Mouse (Mus musculus) left cerebral cortex, postnatal 10 days (tissue): ENCODE data around the gene Ccdc180. TPM values are rescaled to one million over a fixed set of nuclear protein-coding genes. Genes with fewer than 3 reads are reported as not detected.

ENCODE experiments used
- DNase-seq, 2 experiments: peaks; one replicate each; pipeline ENCODE4 v3.0.0; 2021 to 2022; ENCODE audit warnings: low spot score in 2 of 2, mixed read lengths in 1 of 2; ENCODE audit errors: extremely low spot score in 1 of 2
- intact Hi-C: fragments of 180-260 bp; cut with DNase I; formaldehyde crosslinking; loops from one replicate; pipeline ENCODE4 v1.15.1; 2025
- total RNA-seq, 2 experiments: library from RNA; stranded (reverse); gene quantifications; 2 replicates each; pipeline ENCODE4 v1.2.3; 2021

The Ccdc180 gene
- total RNA-seq, 2 experiments from 2014 or later = 0.08 to 0.21 TPM

DNA sequence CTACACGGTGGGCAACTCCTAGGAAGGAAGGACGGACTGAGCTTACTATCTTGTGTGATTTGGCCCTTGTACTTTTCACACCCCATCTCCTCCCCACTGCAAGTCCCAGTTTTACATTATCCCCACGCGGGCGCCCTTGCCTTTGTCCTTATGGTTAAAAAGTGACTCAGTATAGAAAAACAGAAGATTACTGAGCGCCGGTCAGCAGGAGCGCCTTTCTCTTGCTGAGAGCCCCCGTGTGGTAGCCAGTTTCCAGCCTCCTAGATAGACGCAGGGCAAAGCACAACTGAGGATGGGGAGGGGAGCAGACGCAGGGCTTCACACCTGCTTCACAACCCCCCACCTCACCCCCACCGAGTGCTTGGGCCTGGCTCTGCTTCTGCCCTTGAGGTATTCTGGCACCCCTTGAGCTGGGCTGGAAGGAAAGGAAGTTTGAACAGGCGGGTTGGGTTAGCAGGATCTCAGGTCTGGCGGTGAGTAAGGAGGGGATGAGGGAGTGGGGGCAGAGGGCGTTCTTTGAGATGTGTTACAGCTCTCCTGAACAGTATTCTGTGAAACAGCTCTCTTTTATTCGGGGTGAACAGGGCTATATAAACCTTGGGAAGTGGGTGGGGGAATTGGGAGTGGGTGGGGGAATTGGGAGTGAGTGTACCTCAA, 6.5 kb downstream of the Ccdc180 start:
- intact Hi-C loops = no loop called here

DNA sequence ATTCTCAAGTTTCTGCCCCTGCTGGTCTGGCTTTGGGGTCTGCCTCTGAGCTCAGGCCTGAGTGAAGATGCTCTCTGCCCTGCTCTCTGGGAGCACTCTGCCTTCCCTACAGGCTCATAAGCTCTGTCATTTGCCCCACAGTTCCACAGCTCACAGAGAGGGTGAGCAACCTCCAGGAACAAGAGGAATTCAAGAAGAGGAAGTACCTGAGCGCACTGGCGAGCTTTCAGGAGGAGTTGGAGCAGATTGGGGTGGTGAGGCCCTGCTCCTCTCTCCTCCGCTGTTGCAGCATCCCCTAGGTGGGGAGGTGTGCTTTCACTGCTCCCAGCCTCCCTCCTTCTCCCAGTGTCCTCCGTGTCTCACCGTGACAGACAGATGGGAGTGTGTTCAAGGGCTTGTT, 8.3 kb downstream of the Ccdc180 start:
- DNase-seq = no peak
- intact Hi-C loops = no loop called here

More for the DNA sequence above, 6.5 kb downstream of the Ccdc180 start:
- DNase-seq = no peak

DNA sequence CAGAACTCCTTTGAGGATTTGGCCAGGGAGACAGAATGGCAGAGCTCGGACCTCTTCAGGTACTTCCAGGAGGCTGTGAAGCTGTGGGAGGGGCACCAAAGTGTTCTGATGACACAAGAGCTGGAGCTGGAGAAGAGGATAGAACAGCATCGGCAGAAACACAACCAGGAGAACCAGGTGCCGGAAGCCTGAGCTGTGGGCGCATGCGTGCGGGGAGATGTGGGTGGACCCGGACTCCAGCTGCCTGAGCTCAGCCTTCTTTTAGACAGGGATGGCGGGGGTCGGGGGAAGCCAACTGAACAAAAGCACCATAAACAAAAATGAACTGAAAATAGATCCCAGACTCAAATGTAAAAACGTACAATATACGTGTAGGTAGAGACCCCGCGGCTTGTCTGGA, 19.2 kb downstream of the Ccdc180 start:
- no peak for DNase-seq
- intact Hi-C loops = no loop called here

DNA sequence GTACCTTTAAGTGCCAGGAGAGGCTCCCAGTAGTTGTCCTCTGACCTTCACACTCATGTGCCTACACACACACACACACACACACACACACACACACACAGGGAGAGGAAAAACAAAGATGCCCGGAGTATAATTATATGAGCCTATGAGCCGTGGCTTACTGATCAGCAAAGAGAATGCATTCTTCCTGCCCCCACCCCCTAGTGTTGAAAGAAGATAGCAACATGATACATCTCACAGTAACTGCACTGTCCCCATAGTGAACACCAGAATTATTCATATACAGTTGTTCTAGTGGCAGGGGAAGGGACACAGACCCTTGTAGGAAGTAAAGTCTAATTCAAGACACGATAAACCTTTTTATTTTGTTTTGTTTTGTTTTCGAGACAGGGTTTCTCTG, 19.8 kb downstream of the Ccdc180 start:
- intact Hi-C loops = no loop called here
- DNase-seq = no peak

DNA sequence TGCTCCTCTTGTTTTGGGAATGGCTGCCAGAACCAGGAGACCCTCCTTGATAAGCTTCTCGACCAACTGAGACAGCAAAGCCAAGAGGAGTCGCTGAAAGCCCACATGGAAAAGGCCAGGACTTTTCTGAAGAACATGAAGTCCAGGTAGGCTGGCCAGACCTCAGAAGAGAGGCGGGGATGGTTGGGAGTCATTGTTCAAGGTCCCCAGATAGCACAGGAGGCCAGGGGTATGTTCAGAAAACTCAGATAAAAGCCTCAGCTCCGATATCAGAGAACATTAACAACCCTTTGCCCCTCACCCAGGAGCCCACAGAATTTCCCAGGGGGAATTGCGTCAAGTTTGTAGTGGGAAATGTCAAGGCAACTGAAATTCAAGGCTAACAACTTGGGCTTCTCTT, 21.2 kb downstream of the Ccdc180 start:
- intact Hi-C loops = no loop called here
- DNase-seq = no peak

DNA sequence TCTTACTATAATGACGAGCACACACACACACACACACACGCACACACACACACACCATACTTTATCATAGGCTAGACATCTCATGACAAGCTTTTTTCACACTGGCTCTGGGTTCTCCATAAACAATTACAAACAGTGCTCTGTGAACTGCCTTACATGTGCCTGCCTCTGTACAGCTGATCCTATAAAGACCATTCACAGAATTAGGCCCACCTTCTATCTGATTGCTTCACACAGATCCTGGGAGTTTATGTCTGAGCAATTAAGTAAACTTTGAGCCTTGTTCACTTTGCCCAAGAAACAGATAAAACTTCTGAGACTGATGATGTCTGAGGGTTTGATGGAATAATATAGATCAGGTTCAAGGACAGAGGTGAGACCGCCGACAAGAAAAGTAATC, 21.8 kb downstream of the Ccdc180 start:
- DNase-seq = no peak
- intact Hi-C loops = no loop called here

DNA sequence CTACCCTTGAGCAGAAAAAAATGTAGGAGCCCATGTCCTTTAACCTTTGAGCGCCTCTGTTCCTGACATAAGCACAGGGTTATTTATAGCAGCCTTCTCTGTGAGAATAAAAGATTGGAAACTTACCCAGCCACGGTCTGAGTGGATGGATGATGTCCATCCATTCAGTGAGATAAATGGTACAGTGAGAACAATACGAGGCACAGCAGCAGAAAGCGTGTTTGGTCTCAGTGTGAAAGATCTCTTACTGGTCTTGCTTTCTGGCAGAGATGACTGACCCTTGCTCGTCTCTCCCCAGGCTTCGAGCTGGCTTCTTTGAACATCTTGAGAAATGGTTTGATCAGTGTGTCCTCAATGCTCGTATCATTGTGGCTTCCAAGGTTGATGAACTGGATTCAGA, 27.0 kb downstream of the Ccdc180 start:
- no peak for DNase-seq
- intact Hi-C loops = no loop called here

DNA sequence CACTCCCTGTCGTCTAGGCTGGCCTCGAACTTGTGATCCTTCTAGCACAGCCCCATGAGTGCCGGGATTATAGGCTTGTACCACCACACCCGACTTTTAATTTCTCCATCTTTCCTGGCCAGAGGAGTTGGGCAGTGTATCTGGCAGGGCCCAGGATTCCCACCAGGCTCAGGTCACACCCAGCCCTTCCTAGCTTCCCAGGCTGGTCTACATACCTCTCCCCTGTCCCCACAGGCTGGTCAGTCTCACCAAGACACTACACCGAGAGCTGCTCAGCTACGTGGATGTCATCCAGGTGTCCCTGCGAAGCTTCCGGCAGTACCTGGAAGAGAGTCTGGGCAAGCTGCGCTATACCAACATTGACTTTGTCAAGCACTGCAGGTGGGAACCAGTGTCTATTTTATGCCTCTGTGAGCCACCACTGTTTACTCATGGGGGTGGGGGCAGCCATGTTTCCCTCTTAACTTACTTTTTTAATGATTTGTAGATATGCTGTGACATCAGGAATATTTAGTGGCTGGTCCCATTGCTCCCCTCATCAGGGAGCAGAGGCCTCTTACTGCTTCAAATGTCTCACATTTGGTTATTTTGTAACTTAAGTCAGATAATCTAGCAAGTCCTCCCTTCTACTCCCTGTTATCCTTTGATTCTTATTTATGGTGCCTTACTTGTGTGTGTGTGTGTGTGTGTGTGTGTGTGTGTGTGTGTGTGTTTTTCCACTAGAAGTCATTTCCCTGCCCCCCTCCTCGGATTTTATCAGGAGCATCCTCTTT, 31.7 kb downstream of the Ccdc180 start:
- no peak for DNase-seq
- intact Hi-C loops = no loop called here

DNA sequence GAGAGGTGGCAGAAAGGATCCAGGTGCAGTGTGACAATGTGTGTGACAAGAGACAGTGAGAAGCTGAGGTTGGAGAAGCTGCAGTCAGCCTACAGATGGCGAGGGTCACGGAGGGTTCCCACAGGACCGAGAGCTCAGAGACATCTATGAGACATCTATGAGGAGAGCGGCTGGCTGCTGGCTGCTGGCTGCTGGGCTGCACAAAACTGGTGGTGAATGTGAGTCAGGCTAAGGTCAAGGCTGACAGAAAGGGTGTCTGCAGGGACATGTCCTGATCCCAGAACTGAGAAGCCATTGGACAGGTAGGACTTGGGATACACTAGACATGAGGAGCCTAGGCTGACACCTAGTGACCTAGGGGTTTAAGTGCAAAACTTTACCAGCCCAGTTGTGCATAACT, 33.9 kb downstream of the Ccdc180 start:
- DNase-seq = no peak
- intact Hi-C loops = no loop called here

DNA sequence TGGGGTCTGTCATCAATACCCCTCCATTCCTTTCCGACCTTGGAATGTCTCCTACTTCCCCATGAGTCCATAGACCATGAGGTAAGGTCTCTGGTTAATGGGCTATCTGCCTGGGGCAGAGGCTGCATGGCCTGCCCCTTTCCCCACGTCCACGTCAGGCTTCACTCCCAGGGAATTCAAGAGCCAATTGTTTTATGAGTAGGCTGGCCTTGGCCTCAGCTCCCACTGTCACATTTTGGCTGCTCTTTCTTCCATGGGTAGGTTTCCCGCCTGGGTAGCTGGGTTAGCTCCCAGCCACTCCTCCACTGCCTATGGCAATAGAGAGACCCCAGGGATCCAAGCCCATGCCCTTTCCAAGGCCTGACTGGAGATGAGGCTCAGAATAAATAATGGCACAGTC, 38.5 kb downstream of the Ccdc180 start:
- DNase-seq = no peak
- intact Hi-C loops = no loop called here

DNA sequence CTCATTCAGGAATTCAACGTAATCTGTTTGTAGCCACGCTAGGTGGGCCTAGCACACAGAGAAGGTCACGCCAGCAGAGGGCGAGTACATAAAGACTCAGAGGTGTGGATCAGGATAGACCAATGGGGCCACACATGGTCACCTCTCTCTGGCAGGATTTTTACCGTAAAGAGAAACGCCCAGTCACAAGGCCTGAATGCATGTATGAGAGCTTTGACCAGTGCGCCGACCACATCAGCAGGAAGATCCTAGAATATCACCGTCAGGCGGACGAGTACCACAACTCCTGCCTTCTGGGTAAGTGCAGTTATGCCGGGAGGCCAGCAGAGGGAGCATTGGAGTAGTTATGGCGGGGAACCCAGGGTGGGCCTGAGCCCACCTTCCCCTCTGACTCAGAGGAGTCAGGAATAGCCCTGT, 51.5 kb downstream of the Ccdc180 start:
- peak; percentile 21 to 67 for DNase-seq
- intact Hi-C loops = no loop called here

DNA sequence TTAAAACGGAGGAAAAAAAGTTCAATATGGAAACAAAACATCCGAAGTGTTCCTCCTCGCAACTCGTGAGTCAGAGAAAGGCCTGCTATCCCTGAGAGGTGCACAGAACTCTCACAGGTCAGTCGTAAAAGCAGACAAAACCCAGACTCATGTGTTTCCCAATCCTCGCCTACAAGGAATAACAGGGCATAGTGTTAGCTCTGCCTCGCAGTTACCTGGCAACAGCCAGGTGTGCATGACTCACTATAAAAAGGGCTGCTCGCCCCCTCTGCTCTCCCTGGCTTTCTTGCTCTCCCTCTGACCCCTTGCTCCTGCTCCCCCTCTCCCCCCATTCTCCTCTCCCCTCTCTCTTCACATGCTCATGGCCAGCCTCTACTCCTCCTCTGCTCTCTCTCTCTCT, 57.6 kb downstream of the Ccdc180 start:
- DNase-seq = no peak
- intact Hi-C loops = no loop called here

DNA sequence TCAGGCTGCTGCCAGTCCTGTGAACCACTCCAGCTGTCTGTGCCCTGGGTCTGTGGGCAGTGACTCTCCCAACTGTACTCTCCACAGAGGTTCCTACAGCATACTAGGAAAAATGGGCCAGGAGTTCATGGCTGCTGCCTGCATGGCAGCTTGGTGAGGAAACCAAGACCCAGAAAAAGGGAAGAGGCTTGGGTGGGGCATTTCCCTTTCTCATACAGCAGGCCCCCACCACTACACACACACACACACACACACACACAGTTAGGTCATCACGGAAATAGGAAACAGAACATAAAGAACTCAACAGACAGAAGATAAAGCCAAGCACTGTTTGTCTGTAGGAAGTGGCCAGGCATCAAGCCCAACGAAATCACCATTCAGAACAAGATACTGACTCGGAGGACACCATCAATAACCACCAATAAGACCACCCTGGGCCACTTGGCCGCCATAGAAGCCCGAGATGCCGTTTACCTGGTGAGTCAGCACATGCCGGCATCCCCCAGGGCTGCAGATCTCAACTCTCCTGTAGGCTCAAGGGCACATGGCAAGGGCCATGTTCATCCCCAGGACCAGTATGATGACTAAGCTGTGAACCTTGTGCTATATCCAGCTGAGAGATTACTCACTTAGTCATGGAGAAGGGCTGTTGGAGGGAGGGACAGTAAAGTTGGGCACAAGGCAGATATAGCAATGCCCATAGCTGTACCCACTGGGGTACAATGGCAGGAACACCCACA, 59.2 kb downstream of the Ccdc180 start:
- intact Hi-C loops = no loop called here
- DNase-seq = no peak

DNA sequence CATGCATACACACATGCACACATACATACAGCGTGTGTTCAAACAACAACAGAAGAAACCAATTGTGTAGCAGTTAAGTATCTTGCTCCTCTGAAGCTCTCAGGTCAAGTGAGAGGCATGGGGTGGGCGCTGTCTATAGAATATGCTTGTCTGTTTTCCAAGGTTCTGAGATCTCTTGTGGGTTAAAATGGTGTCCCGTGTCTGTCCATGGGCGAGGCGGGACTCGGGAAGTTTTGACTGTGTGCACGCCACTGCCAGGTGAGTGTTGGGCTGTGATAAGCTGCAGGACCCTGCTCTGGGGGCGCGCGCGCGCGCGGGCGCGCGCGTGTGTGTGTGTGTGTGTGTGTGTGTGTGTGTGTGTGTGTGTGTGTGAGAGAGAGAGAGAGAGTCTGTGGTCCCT, 61.7 kb downstream of the Ccdc180 start:
- intact Hi-C loops = no loop called here
- no peak for DNase-seq

DNA sequence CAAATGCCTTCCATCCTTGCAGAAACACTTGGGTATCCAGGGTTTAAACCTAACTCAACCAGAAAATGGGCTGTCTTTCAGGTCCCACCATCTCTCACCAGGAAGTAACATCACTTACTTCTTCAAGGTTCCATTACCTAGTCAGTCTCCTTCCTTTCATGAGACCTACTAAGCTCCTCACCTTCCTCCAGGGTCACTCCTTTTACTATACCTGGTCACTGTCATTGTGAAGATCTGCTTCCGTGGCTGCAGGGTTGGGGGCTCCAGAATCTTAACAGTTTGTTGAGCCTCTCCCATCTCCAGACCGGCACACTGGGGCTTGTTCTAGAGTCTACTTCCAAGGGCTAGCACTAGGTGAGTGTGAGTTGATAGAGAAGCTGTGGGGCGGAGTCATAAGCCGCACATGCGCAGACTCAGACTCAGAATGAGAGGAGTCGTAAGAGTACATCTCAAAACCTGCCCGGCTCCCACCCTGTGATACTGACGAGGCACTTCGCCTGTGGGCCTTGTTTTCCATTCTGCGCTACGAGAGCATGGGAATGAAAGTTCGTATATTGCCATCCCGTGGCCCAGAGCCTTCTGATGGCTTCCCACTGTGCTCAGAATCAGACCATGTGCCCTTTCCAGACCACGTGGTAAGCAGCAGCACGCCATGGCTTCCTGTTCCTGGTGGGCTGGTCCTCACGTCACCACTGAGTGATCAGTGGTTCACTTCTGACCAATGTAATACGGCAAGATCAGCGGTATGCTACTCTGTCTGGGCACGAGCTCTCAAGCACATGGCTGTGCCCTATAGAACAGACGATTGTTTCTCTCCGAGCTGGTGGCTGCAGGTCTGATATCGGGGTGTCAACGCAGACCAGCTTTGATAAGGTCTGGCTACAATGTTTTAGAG, 63.2 kb downstream of the Ccdc180 start:
- intact Hi-C loops = no loop called here

DNA sequence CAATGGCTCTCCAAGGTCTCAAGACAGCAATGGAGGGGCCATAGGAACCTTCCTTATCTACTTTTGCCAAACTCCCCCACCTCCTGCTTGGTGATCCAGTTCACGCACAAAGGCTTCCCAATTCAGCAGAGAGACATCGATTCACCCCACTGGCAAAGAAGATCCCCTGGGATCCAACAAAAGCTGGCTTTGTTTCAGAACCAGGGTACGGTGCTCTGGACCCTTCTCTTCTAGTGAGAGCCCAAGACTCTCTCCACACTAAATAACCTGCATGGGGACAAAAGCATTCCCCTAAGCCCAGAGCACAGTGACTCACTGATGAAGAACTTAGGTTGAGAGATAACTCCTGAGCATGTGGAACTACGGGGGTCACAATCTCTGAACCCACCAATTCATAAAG, 65.1 kb downstream of the Ccdc180 start:
- intact Hi-C loops = no loop called here
- DNase-seq = no peak

More for the DNA sequence above, 63.2 kb downstream of the Ccdc180 start:
- DNase-seq = no peak

DNA sequence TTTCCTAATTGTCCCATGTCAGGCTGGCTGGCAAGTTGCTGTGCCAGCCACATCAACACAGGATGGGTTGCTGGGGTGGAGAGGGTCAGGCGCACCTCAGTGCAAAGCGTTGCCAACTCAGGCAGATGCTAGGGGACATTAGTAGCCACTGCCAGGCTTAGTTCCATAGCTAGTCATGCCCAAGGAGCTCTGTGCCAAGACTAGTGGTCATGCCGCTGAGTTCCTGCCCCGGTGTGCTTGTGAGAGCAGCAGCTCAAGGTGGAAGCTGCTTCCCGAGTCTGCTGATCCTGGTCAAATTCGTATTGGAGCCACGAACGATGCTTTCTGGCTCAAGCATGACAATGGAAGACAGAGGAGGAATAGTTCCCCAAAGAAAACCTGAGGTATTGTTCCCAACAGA, 66.0 kb downstream of the Ccdc180 start:
- intact Hi-C loops = no loop called here
- no peak for DNase-seq

DNA sequence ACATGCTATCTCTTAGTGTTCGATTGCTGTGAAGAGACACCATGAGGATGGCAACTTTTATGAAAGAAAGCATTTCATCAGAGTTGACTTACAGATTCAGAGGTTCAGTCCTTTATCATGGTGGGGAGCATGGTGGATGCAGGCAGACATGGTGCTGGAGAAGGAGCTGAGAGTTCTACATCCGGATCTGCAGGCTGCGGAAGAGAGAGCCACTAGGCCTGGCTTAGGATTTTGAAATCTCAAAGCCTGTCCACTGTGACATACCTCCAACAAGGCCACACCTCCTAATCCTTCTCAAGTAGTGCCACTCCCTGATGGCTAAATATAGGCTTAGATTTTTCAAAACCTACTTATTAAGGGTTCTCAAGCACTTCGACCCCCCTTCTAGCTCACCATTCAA, 66.6 kb downstream of the Ccdc180 start:
- intact Hi-C loops = no loop called here
- DNase-seq = no peak

DNA sequence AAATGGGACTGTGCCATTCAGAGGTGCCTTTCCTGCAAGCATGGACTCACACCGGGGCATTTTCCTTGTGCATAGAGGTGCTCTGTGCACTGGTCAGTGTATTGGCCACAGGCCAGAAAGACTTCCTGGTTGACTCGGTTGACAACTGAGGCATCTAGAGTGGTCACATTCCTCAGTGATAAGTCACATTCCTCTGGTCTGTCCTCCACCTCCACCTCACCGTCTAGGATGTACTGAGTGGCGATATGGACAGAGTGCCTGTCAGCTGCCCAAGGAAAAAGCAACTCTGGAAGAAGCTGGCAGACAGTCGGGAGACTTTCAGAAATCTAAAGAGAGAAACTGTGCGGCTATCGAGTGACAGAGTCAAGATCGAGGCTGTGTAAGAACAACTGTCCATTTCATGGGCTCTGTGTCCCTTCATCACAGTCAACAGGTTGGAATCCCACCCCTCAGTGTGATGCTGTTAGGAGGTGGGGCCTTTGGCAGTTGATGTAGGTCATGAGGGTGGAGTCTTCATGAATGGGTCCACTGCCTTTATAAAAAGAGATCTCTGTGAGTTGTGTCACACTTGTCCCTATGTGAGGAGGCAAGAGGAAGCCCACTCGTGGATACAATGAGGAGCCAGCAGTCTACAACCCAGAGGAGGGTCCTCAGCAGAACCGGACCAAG, 74.8 kb downstream of the Ccdc180 start, which contains the start of gene Tdrd7:
TSS of gene Tdrd7 (plus strand) at position 564 of the 669 bp plus-strand sequence.
- DNase-seq = no peak
- intact Hi-C loops = no loop called here
